Mouse (Mus musculus) T-helper 17 cell (primary cell): Measurements from ENCODE around the gene Aff3.

ENCODE experiments used
- in situ Hi-C, 2 experiments: fragments of 300-600 bp; cut with MboI, MseI; formaldehyde crosslinking; loops; 1 replicate in 1 of 2; 2 replicates in 1 of 2; pipeline ENCODE4 v1.15.1; 2025; ENCODE audit warnings: high pct_unique_total_duplicates in 2 of 2

Aff3 gene

DNA sequence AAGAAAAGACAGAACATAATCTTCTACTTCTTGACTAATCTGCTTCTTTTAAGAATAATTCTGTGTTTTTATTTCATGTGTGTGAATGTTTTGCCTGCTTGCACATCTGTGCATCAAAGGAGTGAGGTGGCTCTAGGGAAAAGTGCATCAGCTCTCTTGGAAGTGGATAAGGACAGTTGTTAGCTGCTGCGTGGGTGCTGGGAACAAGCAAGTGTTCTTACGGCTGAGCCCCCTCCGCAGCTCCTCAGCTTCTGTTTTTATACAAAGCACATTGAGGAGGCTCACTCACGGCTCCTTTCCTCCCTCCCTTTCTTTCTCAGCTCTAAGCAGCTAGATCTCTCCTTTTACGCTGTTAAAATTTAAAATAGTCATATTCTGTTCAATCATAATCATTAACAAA is 340.5 kb downstream of the Aff3 start:
- in situ Hi-C loops, result no loop called here

DNA sequence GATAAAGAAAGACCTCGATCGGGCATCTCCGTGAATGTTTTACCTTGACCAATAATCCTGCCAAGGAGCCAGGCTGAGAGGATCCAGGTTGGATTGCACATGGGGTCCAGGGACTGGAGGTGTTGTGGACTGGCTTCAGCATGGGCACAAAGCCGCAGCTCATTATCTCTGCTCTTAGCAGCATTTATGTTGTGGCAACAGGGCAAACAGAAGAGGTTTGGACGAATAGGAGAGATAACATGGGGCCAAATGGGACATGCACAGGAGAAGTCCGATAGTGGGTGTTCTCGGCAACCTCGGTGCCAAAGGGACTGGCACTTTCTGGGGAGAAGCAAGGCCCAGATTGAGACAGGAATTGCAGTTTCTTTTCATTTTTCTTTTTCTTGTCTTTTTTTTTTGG is 342.9 kb downstream of the Aff3 start:
- in situ Hi-C loops, result no loop called here

- in situ Hi-C loops, result no loop called here
These were observed 343.8 kb downstream of the Aff3 start for GRCm38 (mm10) chr1:38320971-38321305.

GRCm38 (mm10) chr1:38320126-38320970 is 344.4 kb downstream of the Aff3 start:
- in situ Hi-C loops, result no loop called here

DNA sequence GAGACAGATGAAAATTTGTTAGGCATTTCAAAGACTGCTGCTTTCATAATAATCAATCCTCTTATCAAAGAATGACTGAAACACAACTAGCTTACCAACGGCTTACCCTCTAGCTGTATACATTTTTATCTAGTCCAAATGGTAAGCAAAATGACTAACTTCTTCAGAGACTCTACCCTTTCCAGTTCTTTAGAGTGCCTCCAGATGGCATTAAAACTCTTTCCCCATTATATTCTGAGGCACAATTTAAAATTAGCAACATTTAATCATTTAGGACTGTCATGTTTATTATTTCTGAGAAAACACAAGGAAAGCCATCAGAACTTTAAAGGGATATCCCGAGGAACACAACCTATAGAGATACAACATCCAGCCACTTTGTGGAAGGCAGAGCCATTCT is 346.1 kb downstream of the Aff3 start:
- in situ Hi-C loops, result no loop called here

- in situ Hi-C loops, result no loop called here
These were observed 348.8 kb downstream of the Aff3 start for GRCm38 (mm10) chr1:38315992-38316391.

DNA sequence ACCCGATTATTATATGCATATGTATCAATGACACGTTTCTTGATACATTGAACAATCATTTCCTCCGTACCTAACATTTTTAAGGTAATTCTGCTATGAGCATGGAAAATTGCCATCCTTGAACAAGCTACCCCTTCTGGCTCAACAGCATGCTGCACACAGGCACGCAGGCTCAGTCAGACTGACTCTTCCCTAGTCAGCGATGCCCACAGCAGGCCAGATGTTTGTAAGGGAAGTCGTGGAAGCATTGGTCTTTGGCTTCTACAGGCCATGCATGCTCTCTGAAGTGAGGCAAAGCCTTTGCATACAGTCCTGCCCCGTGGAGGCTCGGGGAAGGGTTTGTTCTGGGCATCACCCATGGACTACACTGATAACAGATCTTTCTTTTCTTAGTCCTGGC is 354.3 kb downstream of the Aff3 start:
- in situ Hi-C loops, result no loop called here

DNA sequence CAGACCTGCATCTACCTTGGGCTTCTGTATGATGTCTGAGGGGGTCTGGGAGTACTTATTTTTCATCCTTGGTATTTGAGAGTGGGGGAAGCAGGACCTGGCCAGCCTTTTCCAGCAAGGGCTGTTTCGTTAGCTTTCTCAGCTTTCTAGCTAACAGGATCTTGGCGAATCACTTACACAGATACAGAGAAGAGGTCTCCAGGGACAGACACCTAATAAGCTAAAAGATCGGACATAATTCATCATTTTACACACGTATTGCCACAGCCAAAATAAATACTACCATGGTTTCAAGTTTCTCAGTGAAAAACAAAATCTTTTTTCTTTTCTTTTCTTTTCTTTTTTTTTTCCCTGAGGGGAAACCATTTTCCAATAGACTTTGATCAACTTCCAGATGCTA is 354.7 kb downstream of the Aff3 start:
- in situ Hi-C loops, result no loop called here

DNA sequence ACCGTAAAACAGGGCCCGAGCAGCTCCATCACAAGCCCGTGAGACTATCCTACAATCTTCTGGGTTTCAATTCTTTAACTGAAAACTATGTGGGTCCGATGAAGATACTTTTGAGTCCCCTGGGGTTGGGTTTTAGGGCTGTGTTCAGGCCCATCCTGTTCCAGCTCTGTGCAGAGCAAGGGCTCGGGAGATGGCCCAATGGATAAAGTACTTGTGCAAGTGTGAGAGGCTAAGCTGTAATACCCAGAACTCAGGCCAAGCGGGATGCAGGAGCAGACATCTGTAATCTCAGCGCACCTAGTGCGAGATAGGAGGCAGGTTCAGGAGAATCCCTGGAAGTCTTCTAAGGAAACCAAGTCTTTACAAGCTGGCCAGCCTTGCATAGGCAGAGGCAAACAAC is 355.4 kb downstream of the Aff3 start:
- in situ Hi-C loops, result no loop called here

DNA sequence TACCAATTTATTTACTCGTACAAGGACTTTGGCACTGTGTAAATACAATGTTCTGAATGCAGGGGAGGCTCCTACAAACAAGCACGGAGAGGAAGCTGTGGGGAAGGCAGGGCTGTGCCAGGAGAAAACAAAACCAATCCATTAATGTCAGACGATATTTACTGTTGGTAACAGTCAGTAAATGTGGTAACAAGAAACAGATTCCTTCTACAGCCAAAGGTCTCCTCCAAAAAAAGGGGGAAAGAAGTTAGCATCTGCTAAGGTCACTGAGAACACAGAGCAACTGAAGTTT is 356.1 kb downstream of the Aff3 start:
- in situ Hi-C loops, result no loop called here

- in situ Hi-C loops, result no loop called here
These were observed 356.7 kb downstream of the Aff3 start for GRCm38 (mm10) chr1:38307821-38308704.

- in situ Hi-C loops, result no loop called here
These were observed 357.5 kb downstream of the Aff3 start for GRCm38 (mm10) chr1:38307234-38307633.

- in situ Hi-C loops, result no loop called here
These were observed 358.6 kb downstream of the Aff3 start for GRCm38 (mm10) chr1:38306146-38306545.

GRCm38 (mm10) chr1:38304376-38304775 is 360.4 kb downstream of the Aff3 start:
- in situ Hi-C loops, result no loop called here

GRCm38 (mm10) chr1:38298291-38298690 is 366.5 kb downstream of the Aff3 start:
- in situ Hi-C loops, result no loop called here

- in situ Hi-C loops, result no loop called here
These were observed 369.8 kb downstream of the Aff3 start for GRCm38 (mm10) chr1:38294906-38295305.

DNA sequence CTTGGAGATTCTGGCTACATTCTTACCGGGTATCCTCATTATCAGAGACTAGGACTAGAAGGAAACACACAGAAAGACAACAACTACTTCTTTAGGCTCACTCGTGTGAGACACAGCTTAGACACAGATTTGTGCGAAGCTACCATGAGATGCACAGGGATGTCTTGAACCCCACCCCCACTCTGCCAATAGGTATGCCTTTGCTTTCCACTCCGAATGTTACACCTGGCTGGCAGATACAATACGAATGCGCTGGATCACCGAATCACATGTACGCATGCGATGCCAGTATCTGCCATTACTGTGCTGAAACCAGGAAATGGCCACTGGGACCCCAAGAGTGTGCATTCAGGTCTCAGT is 370.4 kb downstream of the Aff3 start:
- in situ Hi-C loops, result no loop called here

GRCm38 (mm10) chr1:38293671-38294335 is 371.0 kb downstream of the Aff3 start:
- in situ Hi-C loops, result no loop called here

DNA sequence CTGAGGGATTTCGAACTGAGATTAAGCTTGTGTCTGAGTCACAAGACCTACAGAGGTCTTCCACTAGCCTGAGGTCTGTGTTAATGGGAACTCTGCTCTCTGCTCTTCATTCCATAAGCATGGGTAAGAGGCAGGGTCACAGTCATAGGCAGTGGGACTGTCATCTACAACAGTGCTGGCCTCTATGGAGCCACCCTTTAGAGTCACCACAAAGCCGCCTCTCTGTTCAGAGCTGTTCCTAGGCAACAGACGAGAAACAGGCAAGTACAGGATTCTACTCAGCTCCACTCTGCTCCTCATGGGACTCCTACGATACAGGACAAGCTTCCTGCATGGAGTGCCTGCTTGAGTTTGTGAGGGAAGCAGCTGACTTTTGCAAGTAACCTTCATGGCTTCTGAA is 371.9 kb downstream of the Aff3 start:
- in situ Hi-C loops, result no loop called here

DNA sequence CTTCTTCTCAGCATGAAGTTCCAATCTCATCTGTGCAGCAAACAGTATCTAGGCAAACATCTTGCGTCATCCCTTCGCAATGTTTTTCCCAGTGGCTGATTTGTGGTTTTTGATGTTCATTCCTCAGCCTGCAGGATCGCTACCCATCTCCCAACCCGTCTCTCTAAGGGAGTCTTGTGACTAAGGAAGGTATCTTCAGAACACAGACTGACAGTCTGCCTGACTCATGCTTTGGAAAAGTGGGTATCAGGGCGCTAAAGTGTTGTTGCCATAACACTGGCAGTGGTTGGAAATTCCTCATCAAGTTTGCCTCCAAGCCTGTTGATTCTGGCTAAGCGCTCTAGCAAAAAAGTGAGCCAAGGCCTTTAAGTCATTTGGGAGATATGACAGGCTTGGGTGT is 372.8 kb downstream of the Aff3 start:
- in situ Hi-C loops, result no loop called here

DNA sequence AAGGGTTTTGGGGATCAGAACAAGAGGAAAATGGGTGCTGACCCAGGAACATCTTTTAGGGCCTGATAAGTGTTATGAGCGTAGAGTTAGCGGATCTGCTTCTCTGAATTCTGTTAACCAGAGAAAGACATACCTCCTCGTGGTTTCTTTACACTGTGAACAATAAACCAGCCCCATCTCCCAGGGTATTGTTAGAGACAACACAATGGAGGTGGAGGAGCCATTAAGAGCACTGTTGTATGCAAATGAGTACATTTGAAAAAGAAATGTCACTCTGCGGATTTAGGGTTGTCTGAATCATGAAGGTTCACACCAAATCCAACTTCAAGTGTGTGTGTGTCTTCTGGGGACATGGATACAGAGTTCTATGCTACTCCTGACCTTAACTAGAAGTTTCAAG is 373.3 kb downstream of the Aff3 start:
- in situ Hi-C loops, result no loop called here

- in situ Hi-C loops, result no loop called here
These were observed 373.9 kb downstream of the Aff3 start for GRCm38 (mm10) chr1:38290881-38291280.

DNA sequence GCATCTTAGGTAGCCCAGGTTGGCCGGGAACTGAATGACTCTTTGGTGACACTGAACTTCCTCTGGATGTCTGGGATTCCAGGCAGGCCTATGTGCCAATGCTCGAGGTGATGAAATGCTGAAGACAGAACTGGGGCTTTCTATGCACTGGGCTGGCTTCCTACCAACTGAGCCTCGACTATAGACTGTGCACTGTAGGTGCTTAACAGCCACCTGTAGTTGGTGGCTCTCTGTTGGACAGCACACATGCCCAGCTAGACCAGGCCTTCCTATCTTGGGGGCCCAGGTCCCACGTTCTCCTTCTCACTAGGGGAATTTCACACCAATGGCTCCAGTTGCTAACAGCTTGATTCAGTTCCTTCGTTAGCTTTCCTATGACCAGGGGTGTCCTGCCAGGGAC is 374.9 kb downstream of the Aff3 start:
- in situ Hi-C loops, result no loop called here
